Mouse (Mus musculus) layer of hippocampus, adult 11-12 months (tissue): ENCODE results near the gene Mctp1.
"Not testable (repeated sequence)": the region's sequence is repeated elsewhere in the genome, so short reads cannot be mapped to it uniquely, and the experiment has no call there.

Experiments
- DNase-seq: peaks from one replicate; pipeline ENCODE4 v3.0.0; 2022; ENCODE audit warnings: low spot score

Gene Mctp1

GRCm38 (mm10) chr13:76383972-76384663 lies at the start of gene Mctp1:
Mctp1 (plus strand) TSS chr13:76384535.
- peak; percentile 39 for DNase-seq

- DNase-seq = not testable (repeated sequence)
Observed at GRCm38 (mm10) chr13:76345941-76346340, 38.4 kb upstream of the Mctp1 start.

- DNase-seq = peak; percentile 12
Observed at GRCm38 (mm10) chr13:76358720-76359119, 25.6 kb upstream of the Mctp1 start.

GRCm38 (mm10) chr13:76384664-76385435 lies 515 bp downstream of the Mctp1 start:
- peak; percentile 60 for DNase-seq

- DNase-seq = peak; percentile 15
Observed at GRCm38 (mm10) chr13:76388615-76389014, 4.3 kb downstream of the Mctp1 start.

GRCm38 (mm10) chr13:76391920-76392319 lies 7.6 kb downstream of the Mctp1 start:
- DNase-seq = no peak

- DNase-seq = no peak
Observed at GRCm38 (mm10) chr13:76393106-76393505, 8.8 kb downstream of the Mctp1 start.

- DNase-seq = no peak
Observed at GRCm38 (mm10) chr13:76395906-76396305, 11.6 kb downstream of the Mctp1 start.

GRCm38 (mm10) chr13:76409296-76409695 lies 25.0 kb downstream of the Mctp1 start:
- DNase-seq = no peak

- peak; percentile 40 for DNase-seq
Observed at GRCm38 (mm10) chr13:76410665-76411064, 26.3 kb downstream of the Mctp1 start.

GRCm38 (mm10) chr13:76415346-76415745 lies 31.0 kb downstream of the Mctp1 start:
- DNase-seq = no peak

GRCm38 (mm10) chr13:76420111-76420510 lies 35.8 kb downstream of the Mctp1 start:
- DNase-seq = no peak

- no peak for DNase-seq
Observed at GRCm38 (mm10) chr13:76421075-76421474, 36.7 kb downstream of the Mctp1 start.

GRCm38 (mm10) chr13:76422124-76422523 lies 37.8 kb downstream of the Mctp1 start:
- no peak for DNase-seq

- DNase-seq = no peak
Observed at GRCm38 (mm10) chr13:76429456-76429855, 45.1 kb downstream of the Mctp1 start.

GRCm38 (mm10) chr13:76429927-76430326 lies 45.6 kb downstream of the Mctp1 start:
- DNase-seq = no peak

GRCm38 (mm10) chr13:76431946-76432345 lies 47.6 kb downstream of the Mctp1 start:
- no peak for DNase-seq

- DNase-seq = no peak
Observed at GRCm38 (mm10) chr13:76433438-76433837, 49.1 kb downstream of the Mctp1 start.

- no peak for DNase-seq
Observed at GRCm38 (mm10) chr13:76436426-76436825, 52.1 kb downstream of the Mctp1 start.

GRCm38 (mm10) chr13:76438765-76439164 lies 54.4 kb downstream of the Mctp1 start:
- no peak for DNase-seq

GRCm38 (mm10) chr13:76446059-76446458 lies 61.7 kb downstream of the Mctp1 start:
- no peak for DNase-seq

GRCm38 (mm10) chr13:76447528-76447927 lies 63.2 kb downstream of the Mctp1 start:
- DNase-seq = no peak

GRCm38 (mm10) chr13:76451526-76451925 lies 67.2 kb downstream of the Mctp1 start:
- DNase-seq = not testable (repeated sequence)
